Mouse (Mus musculus) heart, embryonic 16.5 days (tissue): ENCODE measurements around the gene Igf1r. TPM values are rescaled to one million over a fixed set of nuclear protein-coding genes. Genes with fewer than 3 reads are reported as not detected.

Experiments
- ATAC-seq: fragments of 200-750 bp; cut with Nextera tagmentation; replicated peaks from 2 replicates; pipeline ENCODE4 v1.8.0; 2017; ENCODE audit warnings: moderate number of reproducible peaks; ENCODE audit not compliant: insufficient read depth, low FRiP score; ENCODE audit errors: extremely low read depth
- H3K27ac ChIP-seq: fragments of 300-500 bp; sonication (generic); 2 replicates; pipeline ENCODE4 v1.5.1; 2014; ENCODE audit warnings: mild to moderate bottlenecking, low read length, control low read depth, moderate library complexity
- H3K27me3 ChIP-seq: fragments of 300-500 bp; sonication (generic); 2 replicates; pipeline ENCODE4 v1.6.1; 2014; ENCODE audit warnings: low read length, mixed read lengths; ENCODE audit not compliant: control insufficient read depth, insufficient read depth
- H3K36me3 ChIP-seq: fragments of 300-500 bp; sonication (generic); 2 replicates; pipeline ENCODE4 v1.6.1; 2014; ENCODE audit not compliant: control insufficient read depth, insufficient read depth
- H3K4me1 ChIP-seq: fragments of 300-500 bp; sonication (generic); 2 replicates; pipeline ENCODE4 v1.6.1; 2014; ENCODE audit warnings: low read length, mixed read lengths; ENCODE audit not compliant: control insufficient read depth, insufficient read depth
- H3K4me2 ChIP-seq: fragments of 300-500 bp; sonication (generic); 2 replicates; pipeline ENCODE4 v1.6.1; 2014; ENCODE audit warnings: low read depth, mild to moderate bottlenecking, control low read depth, low read length
- H3K4me3 ChIP-seq: fragments of 300-500 bp; sonication (generic); 2 replicates; pipeline ENCODE4 v1.5.1; 2014; ENCODE audit warnings: mild to moderate bottlenecking, control low read depth, low read length
- H3K9ac ChIP-seq: fragments of 300-500 bp; sonication (generic); 2 replicates; pipeline ENCODE4 v1.6.1; 2014; ENCODE audit warnings: low read length, control low read depth
- H3K9me3 ChIP-seq: fragments of 300-500 bp; sonication (generic); replicated peaks from 2 replicates; pipeline ENCODE4 v1.6.1; 2016; ENCODE audit warnings: low read length; ENCODE audit not compliant: control insufficient read depth
- WGBS: fragments of 180-500 bp; shearing (Covaris S2); extraction: QIAGEN DNeasy Blood & Tissue Kit; methylation state at CpG from one replicate; pipeline ENCODE4 v1.1.7; 2014; 5-methylcytosine and 5-hydroxymethylcytosine counted together
- polyA plus RNA-seq: library from polyadenylated mRNA; unstranded; fragments of >200 nt; fragmentation: Nextera tagmentation; extraction: Ambion mirVana; gene quantifications from 2 replicates; pipeline ENCODE4 v1.2.1, GENCODE M21; 2015

Gene Igf1r
- polyA plus RNA-seq, 1 experiment from 2014 or later, result 16.4 TPM

GRCm38 (mm10) chr7:68039550-68039949 lies 86.9 kb downstream of the Igf1r start:
- H3K27ac ChIP-seq, result no peak overlapping the region
- H3K9me3 ChIP-seq, result no peaks in the 10 kb centered on the region
- peaks cover 11% of the 10 kb centered on the region; the same call in 1 of the 2 replicates for H3K4me1 ChIP-seq
- H3K4me3 ChIP-seq, result no peak overlapping the region
- H3K36me3 ChIP-seq, result no peaks in the 10 kb centered on the region
- H3K9ac ChIP-seq, result no peak overlapping the region
- 57% methylated on average over 2 of the region's 2 CpGs for WGBS
- H3K4me2 ChIP-seq, result no peak overlapping the region
- H3K27me3 ChIP-seq, result no peaks in the 10 kb centered on the region
- no peak for ATAC-seq

- 54% methylated on average over 4 of the region's 4 CpGs for WGBS
These were observed 92.0 kb downstream of the Igf1r start for GRCm38 (mm10) chr7:68044621-68045020.

GRCm38 (mm10) chr7:68047152-68047551 lies 94.5 kb downstream of the Igf1r start:
- Histone ChIP-seq H3K36me3 (no peaks in the 10 kb centered on the region), H3K4me3 (no peak overlapping the region), H3K9ac (no peak overlapping the region), H3K27me3 (no peaks in the 10 kb centered on the region), H3K9me3 (no peaks in the 10 kb centered on the region), H3K4me2 (no peak overlapping the region), H3K27ac (no peak overlapping the region), H3K4me1 (peaks cover 5% of the 10 kb centered on the region; the same call in 1 of the 2 replicates)
- 81% methylated on average over 4 of the region's 4 CpGs for WGBS
- no peak for ATAC-seq

More at GRCm38 (mm10) chr7:68044621-68045020, 92.0 kb downstream of the Igf1r start:
- no peaks in the 10 kb centered on the region for H3K9me3 ChIP-seq
- no peak overlapping the region for H3K27ac ChIP-seq
- H3K4me3 ChIP-seq, result no peak overlapping the region
- H3K4me1 ChIP-seq, result peaks cover 7% of the 10 kb centered on the region; the same call in 1 of the 2 replicates
- no peaks in the 10 kb centered on the region for H3K36me3 ChIP-seq
- H3K4me2 ChIP-seq, result no peak overlapping the region
- no peaks in the 10 kb centered on the region for H3K27me3 ChIP-seq
- no peak for ATAC-seq
- no peak overlapping the region for H3K9ac ChIP-seq

- Histone ChIP-seq H3K36me3 (no peaks in the 10 kb centered on the region), H3K9me3 (no peaks in the 10 kb centered on the region), H3K4me2 (no peak overlapping the region), H3K27ac (no peak overlapping the region), H3K27me3 (no peaks in the 10 kb centered on the region), H3K4me3 (no peak overlapping the region), H3K4me1 (peaks cover 5% of the 10 kb centered on the region; the same call in 1 of the 2 replicates), H3K9ac (no peak overlapping the region)
- no peak for ATAC-seq
- 76% methylated on average over 4 of the region's 4 CpGs for WGBS
These were observed 95.9 kb downstream of the Igf1r start for GRCm38 (mm10) chr7:68048532-68048931.

- ATAC-seq, result no peak
- Histone ChIP-seq H3K4me3 (no peak overlapping the region), H3K27me3 (no peaks in the 10 kb centered on the region), H3K9ac (no peak overlapping the region), H3K4me2 (no peak overlapping the region), H3K27ac (no peak overlapping the region), H3K4me1 (peaks cover 8% of the 10 kb centered on the region), H3K36me3 (no peaks in the 10 kb centered on the region), H3K9me3 (no peaks in the 10 kb centered on the region)
- WGBS, result 88% methylated on average over 7 of the region's 7 CpGs
These were observed 96.4 kb downstream of the Igf1r start for GRCm38 (mm10) chr7:68049048-68049447.

- WGBS, result 87% methylated on average over 10 of the region's 10 CpGs
- Histone ChIP-seq H3K27ac (no peak overlapping the region), H3K9me3 (no peaks in the 10 kb centered on the region), H3K4me1 (peaks cover 20% of the 10 kb centered on the region), H3K4me3 (no peak overlapping the region), H3K9ac (no peak overlapping the region), H3K36me3 (no peaks in the 10 kb centered on the region), H3K4me2 (no peak overlapping the region), H3K27me3 (no peaks in the 10 kb centered on the region)
- ATAC-seq, result no peak
These were observed 100.5 kb downstream of the Igf1r start for GRCm38 (mm10) chr7:68053002-68053624.

GRCm38 (mm10) chr7:68054498-68054897 lies 101.9 kb downstream of the Igf1r start:
- WGBS, result 21% methylated on average over 2 of the region's 2 CpGs
- no peak for ATAC-seq
- Histone ChIP-seq H3K36me3 (no peaks in the 10 kb centered on the region), H3K27me3 (no peaks in the 10 kb centered on the region), H3K9me3 (no peaks in the 10 kb centered on the region), H3K4me3 (no peak overlapping the region), H3K27ac (peak overlapping the region; percentile 39; the same call in 1 of the 2 replicates), H3K9ac (no peak overlapping the region), H3K4me1 (peaks cover 18% of the 10 kb centered on the region), H3K4me2 (peak overlapping the region; percentile 22)

- Histone ChIP-seq H3K4me3 (no peak overlapping the region), H3K9me3 (no peaks in the 10 kb centered on the region), H3K4me1 (peaks cover 18% of the 10 kb centered on the region), H3K36me3 (no peaks in the 10 kb centered on the region), H3K4me2 (peak overlapping the region; percentile 22; the same call in 1 of the 2 replicates), H3K9ac (no peak overlapping the region), H3K27ac (peak overlapping the region; percentile 39; the same call in 1 of the 2 replicates), H3K27me3 (no peaks in the 10 kb centered on the region)
- peak; percentile 52; the same call in 1 of the 2 replicates for ATAC-seq
- WGBS, result 47% methylated on average over 6 of the region's 6 CpGs
These were observed 102.3 kb downstream of the Igf1r start for GRCm38 (mm10) chr7:68054956-68055355.

GRCm38 (mm10) chr7:68057010-68057409 lies 104.4 kb downstream of the Igf1r start:
- Histone ChIP-seq H3K4me3 (no peak overlapping the region), H3K27me3 (no peaks in the 10 kb centered on the region), H3K36me3 (no peaks in the 10 kb centered on the region), H3K9me3 (no peaks in the 10 kb centered on the region), H3K4me2 (no peak overlapping the region), H3K27ac (no peak overlapping the region), H3K9ac (no peak overlapping the region), H3K4me1 (peaks cover 26% of the 10 kb centered on the region)
- 74% methylated on average over 3 of the region's 3 CpGs for WGBS
- ATAC-seq, result no peak
